Mouse (Mus musculus): Measurements from ENCODE around the gene Afap1. TPM values are rescaled to one million over a fixed set of nuclear protein-coding genes. Genes with fewer than 3 reads are reported as not detected.

Gene Afap1
- total RNA-seq, 2 experiments from 2014 or later: 25.9 to 30.4 TPM

DNA sequence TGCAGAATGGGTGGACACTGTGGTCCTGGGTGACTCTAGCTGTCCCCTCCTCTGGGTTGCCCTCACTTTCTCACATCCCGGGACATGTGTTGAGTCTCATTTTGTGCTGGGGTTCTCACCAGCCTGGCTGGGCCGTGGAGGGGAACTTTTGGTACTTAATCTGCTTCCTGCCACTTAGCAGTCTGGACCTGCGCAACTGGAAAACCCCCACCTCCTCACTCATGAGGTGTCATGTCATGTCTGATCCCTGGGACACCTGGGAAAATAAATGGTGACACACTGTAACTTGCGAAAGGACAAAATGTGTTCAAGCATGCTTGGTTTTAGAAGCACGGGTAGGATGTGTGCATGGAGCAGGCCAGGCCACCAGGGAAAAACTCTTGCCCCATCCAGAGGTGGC, 8.4 kb upstream of the Afap1 start:
- no peak for DNase-seq (ENCODE audit: low spot score in 2 of 2)
- no peak overlapping the region for H3K27ac ChIP-seq
- no peak overlapping the region for H3K4me3 ChIP-seq
- TF ChIP-seq CTCF (conservative IDR thresholded peaks at IDR 0.05): no peak

DNA sequence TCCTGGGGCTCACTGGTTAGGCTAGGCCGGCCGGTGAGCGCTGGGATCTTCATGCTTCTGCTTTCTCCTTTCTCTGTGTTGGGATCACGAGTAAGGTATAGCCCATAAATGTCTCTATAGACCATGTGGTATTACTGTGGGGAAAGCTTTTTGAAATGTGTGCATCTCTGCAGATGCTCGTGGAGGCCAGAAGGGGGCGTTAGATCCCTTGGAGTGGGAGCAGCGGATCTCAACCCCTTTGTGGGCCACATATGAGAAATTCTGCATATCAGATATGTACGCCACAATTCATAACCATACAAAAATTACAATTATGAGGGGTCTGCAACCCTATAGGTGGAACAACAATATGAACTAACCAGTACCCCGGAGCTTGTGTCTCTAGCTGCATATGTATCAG, 4.2 kb upstream of the Afap1 start:
- peak; percentile 84 for TF ChIP-seq CTCF (conservative IDR thresholded peaks at IDR 0.05)
- Histone ChIP-seq H3K27ac (no peak overlapping the region), H3K4me3 (no peak overlapping the region)
- no peak for DNase-seq (ENCODE audit: low spot score in 2 of 2)

DNA sequence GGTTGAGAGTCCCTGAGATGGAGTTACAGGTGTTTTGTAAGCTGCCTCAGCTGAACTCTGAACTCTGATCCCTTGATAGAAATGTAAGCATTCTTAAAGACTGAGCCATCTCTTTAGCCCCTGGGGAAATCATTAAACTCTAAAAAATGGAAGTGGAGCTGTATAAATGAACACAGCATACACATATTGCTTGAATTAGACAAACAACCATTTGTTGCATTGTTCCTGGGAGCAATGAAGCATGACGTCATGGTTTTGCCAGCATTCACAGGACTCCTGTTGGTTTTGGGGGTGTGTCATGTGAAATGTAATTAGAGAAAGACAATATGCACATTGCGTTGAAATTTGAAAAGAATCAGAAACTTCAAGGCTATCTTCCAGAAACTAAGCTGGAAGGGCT, 3.5 kb upstream of the Afap1 start:
- Histone ChIP-seq H3K4me3 (no peak overlapping the region), H3K27ac (no peak overlapping the region)
- no peak for TF ChIP-seq CTCF (conservative IDR thresholded peaks at IDR 0.05)
- DNase-seq (ENCODE audit: low spot score in 2 of 2): no peak

DNA sequence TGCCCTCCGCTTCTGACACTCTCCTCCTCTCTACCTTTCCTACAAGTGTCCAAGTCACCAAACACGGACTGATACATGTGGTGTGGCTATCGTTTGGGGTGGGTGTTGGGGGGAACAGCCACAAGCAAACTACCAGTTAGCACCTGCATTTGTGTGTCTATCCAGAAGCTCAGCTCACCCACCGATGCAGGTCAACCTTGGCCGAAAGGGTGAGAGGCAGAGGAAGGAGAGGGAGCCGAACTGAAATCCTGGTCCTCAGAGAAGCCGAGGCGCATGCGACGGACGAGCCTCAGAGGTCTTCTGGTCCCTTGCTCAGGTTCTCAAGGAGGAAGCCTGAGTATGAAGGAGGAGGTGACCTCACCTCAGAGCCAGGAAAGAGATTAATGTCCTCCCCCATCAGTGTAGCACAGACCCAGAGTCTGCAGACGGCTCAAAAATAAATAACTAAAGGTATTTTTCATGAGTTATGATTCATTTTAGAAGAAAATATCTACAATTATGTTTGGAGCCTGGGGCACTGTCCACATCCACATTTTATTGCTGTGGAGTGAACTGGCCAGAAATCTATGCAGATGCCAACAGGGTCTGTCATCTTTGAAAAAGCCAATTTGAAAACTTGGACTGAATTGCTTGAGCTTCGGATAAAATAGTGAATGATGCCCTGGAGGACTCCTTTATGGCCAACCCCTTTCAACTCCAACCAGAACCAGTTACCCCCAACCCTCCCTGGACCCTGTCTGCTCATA, 2.0 kb upstream of the Afap1 start:
- TF ChIP-seq CTCF (conservative IDR thresholded peaks at IDR 0.05): no peak
- no peak for DNase-seq (ENCODE audit: low spot score in 2 of 2)
- Histone ChIP-seq H3K4me3 (no peak overlapping the region), H3K27ac (no peak overlapping the region)

DNA sequence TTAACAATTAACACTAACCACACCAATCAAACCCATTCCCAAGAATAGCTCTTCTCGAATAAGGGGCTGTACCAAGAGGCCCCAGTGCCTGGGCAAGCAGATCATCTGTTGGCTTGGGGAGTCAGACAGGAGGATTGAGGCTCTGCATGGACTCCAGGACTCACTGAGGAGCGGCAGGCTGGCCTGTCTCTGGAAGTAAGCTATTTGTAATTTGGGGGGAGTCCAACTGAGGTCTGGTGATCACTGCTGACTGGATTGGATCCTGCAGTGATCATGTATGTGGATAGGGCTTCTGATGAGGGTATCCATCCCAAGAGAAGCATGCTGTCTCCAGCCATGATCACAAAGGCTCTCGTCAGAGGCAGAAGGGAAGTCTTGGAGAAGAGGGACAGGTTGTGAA, 756 bp upstream of the Afap1 start:
- Histone ChIP-seq H3K4me3 (no peak overlapping the region), H3K27ac (no peak overlapping the region)
- DNase-seq (ENCODE audit: low spot score in 2 of 2): no peak
- TF ChIP-seq CTCF (conservative IDR thresholded peaks at IDR 0.05): no peak

DNA sequence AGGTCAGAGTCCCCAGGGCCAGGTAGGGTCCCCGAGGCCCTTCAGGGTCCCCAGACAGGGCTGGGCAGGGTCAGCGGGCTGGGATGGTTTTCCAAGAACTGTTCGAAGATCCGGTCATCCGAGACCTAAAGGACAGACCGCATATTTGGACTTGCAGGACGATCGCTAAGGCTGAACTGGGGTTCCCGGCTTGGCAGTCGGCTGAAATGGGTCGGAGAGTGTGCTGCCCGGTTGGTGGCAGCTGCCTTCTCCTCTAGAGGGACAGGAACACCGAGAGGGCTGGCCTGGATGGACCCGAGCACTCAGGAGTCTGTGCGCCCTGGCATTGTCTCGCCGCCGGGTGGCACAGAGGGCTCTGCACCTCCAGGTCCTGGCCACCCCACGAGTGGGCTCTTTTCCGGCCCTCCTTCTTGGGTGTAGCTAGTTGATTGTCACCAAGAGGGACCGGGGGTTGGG, 714 bp downstream of the Afap1 start:
- TF ChIP-seq CTCF (conservative IDR thresholded peaks at IDR 0.05): peak; percentile 76
- Histone ChIP-seq H3K4me3 (peak overlapping the region; percentile 80), H3K27ac (peak overlapping the region; percentile 85)
- peak; percentile 47 to 59 for DNase-seq (ENCODE audit: low spot score in 2 of 2)

DNA sequence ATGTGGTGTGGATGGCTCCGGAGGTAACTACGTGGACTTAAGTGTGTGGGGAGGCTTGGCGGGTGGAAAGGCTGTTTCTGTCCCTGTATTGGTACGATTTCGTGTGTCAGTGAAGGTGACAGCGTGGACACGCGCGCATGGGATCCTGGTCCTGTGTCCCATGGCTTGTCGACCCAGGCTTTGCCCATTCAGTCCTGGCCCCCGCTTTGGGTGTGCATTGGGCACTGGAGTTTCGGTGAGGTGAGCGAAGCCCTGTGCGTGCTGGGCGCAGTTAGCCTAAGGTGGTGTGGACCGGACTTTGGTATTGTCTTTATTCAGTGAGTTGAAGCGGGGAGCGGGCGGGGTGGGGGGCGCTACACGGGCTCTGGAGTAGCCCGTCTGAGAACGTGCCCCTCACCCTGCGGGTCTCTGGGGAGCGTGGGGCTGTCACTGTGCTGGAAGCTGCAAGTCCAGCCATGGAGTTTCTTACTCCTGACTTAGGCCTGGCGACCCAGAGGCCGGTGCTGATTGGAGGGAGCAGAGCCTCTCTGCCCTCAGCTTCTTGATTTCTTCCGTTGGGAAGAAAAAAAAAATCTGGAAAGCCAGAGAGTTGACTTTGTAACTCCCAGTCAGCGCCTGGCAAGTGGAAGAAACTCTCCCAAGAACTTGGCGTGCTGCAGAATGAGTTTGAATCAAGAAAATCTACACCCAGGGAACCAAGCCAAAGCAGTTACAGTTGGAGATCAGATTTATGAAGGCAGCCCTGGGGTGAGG, 1.4 kb downstream of the Afap1 start:
- H3K27ac ChIP-seq: peak overlapping the region; percentile 85; the same call in 1 of the 2 replicates
- no peak for TF ChIP-seq CTCF (conservative IDR thresholded peaks at IDR 0.05)
- DNase-seq (ENCODE audit: low spot score in 2 of 2): no peak
- peak overlapping the region; percentile 80 for H3K4me3 ChIP-seq

DNA sequence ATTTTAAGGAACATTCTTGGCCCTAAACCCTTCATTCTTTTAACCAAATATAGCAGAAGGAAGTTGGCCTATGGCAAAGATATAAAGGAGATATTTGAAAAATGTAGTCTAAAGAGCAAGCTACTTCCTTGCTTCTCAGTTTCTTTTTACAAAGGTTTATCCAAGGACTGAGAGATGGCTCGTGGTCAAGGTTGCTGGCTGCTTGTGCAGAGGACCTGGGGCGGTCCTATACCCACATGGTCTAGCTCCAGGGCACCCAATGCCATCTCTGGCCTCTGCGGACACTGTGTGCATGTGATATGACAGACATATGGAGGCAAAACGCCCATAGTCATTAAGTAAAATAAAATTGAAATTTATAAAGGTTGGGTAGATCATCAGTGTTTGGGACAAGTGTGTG, 2.8 kb downstream of the Afap1 start:
- TF ChIP-seq CTCF (conservative IDR thresholded peaks at IDR 0.05): no peak
- DNase-seq (ENCODE audit: low spot score in 2 of 2): no peak

DNA sequence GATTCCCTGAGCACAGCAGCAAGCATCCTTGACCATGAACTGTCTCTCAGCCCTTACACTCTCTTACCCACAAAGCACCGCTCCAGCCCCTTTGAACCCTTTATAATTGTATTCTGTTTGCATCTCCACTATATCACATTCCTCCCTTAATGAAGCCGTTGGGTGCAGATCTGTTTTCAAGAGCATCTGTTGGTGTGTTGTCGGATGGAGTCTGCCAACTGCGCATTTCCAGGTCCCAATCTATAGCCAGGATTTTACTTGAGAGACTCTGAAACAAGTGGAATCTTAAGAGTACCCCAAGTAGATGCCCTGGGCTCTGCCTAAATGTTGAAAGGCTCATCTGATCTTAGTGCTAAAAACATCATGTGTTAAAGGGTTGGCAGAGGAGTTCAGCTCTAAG, 3.4 kb downstream of the Afap1 start:
- DNase-seq (ENCODE audit: low spot score in 2 of 2): no peak
- TF ChIP-seq CTCF (conservative IDR thresholded peaks at IDR 0.05): no peak
- H3K27ac ChIP-seq: no peak overlapping the region

More for the DNA sequence above, 2.8 kb downstream of the Afap1 start:
- Histone ChIP-seq H3K27ac (no peak overlapping the region), H3K4me3 (no peak overlapping the region)

DNA sequence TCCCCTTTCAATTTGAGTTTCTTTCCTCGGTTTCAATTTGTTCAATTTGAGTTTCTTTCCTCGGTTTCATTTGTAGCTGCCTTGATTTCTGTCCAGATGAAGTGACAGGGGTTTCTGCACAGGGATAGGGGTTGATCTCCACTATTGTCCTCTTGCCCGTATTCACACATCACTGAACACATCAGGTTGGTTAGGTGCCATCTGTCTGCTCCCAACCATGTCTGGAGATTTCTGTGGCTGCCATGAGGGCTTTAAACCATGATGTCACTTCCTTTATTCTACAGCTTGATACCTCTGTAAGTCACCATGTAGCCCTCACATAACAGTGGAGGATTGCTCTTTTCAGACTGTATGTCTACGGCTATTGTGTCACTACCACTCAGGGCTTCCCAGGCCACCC, 4.0 kb downstream of the Afap1 start:
- Histone ChIP-seq H3K4me3 (no peak overlapping the region), H3K27ac (no peak overlapping the region)
- no peak for TF ChIP-seq CTCF (conservative IDR thresholded peaks at IDR 0.05)
- DNase-seq (ENCODE audit: low spot score in 2 of 2): no peak

More for the DNA sequence above, 3.4 kb downstream of the Afap1 start:
- no peak overlapping the region; the same call in 1 of the 2 replicates for H3K4me3 ChIP-seq

DNA sequence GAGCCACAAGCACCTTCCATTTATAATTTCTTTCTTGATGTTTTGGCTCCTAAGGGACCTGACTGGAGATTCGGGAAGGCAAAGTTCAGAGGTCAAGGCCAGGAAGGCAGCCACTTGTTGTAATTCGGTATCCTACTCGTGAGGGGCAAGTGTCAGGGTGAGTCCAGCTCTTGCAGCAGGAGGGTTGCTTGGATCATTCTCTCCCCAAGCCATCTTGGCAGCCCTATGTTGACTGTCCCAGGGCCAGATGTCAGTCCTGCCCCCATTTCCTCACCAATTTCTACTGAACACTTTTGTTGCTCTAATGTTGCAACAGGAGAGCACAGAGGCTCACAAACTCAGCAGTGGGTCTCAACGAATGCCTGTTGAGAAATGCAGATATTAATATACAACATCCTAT, 5.0 kb downstream of the Afap1 start:
- no peak for DNase-seq (ENCODE audit: low spot score in 2 of 2)
- TF ChIP-seq CTCF (conservative IDR thresholded peaks at IDR 0.05): no peak
- H3K4me3 ChIP-seq: no peak overlapping the region
- H3K27ac ChIP-seq: no peak overlapping the region

DNA sequence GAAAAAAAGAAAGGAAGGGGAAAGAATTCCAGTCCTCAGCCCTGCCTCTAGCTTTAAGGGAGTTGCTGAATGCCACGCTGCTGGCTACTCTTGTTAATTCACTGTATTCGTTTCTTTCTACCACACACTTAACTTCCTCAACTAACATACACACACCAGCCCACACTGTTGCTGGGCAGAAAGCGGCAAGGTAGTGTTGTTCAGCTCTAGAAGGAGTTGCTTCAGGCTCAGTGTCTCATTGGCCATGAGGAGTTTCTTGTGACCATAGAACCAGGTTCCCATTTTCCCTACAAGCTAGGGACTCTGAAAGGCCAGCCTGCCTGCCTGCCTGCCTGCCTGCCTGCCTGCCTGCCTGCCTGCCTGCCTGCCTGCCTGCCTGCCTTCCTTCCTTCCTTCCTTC, 5.9 kb downstream of the Afap1 start:
- Histone ChIP-seq H3K27ac (no peak overlapping the region), H3K4me3 (no peak overlapping the region)
- TF ChIP-seq CTCF (conservative IDR thresholded peaks at IDR 0.05): no peak
- no peak for DNase-seq (ENCODE audit: low spot score in 2 of 2)

DNA sequence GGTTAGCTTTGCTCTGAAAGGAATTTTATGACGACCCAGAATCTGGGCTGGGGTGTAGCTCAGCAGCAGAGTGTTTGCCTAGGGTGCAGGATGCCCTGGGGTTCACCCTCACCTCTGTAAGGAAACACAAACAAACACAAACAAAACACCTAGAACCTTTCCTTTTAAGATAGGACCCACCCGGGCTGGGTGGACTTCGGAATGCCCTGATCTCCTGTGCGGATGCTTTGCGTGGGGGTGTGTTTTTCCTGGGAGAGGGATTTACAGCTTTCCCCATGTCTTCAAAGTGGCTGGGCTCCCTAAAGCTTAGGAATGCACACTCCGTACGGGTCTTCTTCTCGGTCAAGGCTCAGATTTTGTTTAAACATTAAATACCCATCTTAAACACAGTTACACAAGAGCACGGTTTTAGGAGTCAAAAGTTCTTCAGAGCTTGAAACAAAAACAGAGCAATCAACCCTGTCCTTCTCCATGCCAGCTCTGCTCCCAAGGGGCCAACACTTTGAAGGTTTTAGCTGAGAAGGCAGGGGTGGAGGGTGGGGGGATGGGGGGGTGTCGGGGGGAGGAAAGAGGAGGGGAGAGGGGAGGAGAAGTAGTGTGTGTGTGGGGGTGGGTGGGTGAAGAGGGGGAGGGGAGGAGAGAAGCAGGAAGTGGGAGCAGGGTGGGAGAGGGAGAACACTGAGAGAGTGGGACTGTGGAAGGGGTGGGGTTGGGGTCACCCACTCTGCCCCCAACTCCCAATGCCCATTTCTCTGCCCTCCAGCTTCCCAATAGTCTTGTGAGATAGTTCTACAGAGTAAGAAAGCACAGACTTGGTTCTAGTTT, 7.5 kb downstream of the Afap1 start:
- Histone ChIP-seq H3K4me3 (no peak overlapping the region), H3K27ac (no peak overlapping the region)
- no peak for TF ChIP-seq CTCF (conservative IDR thresholded peaks at IDR 0.05)
- no peak for DNase-seq (ENCODE audit: low spot score in 2 of 2)
